Mouse (Mus musculus): ENCODE data around the gene Mettl8. TPM values are rescaled to one million over a fixed set of nuclear protein-coding genes. Genes with fewer than 3 reads are reported as not detected.

Gene Mettl8
- total RNA-seq, 2 experiments from 2014 or later, result 14.5 to 15.6 TPM

DNA sequence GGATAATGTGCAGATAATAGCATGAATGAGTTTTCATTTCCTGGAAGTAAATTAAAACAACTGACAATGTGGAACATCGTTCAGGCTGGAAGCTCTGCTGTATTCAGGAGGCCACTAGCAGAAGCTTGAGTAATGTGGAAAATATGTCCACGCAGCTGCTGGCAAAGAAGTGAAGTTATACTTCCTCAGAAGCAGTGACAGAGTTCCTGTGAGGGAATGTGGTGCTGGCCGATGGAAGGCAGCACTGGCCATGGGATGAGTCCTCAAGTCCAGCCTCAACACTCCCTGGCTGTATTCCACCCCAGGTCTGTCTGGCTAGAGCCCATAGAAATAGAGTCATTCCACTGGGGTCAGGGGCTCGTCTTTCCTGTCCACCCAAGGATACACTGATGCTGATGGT is 65.2 kb downstream of the Mettl8 start:
- DNase-seq (ENCODE audit: low spot score in 2 of 2), result no peak

DNA sequence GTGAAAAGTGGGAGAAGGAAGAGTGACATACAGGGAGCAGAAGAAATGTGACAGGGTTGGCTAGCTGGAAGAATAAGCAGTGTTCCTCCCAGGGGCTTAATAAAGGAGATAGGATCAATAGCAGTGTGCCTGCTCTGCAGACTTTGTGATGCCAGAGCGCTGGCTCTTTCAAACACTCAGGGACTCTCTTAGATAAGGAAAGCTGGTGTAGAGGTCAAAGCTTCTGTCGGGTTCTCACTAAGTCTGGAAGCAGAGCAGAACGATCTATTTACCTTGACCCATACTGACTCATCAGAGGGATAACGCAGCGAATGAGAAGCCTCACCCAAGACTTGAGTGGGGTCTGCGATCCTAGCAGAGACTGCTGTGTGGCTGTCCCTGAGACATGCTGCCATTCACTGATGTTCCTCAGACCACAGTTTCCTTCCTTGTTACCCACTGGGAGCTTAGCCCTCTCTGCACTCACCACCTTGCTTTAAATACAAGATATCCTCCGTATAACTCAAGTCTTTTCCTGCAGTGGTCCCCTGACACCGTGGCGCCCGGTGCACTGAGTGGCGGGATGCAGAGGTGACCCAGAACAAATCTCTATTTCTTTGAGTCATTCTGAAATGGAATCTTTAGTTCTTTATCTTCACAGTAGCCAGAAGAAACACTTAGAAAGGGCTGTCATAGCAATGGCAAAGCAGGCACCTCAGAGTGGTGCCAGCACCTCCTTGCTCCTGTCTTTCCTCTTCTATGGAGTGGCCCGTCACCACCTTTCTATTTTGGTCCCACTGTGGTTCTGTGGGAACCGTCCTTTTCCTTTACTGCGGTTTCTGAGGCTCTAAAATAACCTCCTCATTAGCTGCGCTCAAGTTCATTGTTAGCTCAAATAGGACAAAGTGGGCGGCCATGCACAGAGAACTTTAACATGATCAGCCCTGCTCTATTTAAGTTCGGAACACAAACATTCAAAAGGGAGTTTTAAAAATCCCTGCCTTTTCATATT is 65.9 kb downstream of the Mettl8 start:
- no peak for DNase-seq (ENCODE audit: low spot score in 2 of 2)

DNA sequence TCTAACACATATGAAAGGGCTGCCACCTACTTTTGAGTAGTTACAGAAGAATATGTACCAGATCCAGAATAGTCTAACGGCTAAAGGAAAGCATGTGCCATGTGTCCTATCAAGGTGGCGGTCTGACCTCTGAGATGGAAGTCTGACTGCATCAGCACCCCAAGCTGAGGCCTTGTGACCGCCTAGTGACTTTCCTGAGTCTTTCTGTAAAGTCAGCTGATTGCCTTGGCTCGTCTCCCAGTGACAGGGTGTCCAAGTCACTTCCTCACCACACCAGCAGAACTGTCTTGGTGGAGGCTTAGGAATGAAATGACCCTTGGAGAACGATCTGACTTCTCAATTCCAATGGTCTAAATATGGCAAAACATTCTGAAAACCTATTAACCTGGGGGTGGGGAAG is 77.1 kb downstream of the Mettl8 start:
- no peak for DNase-seq (ENCODE audit: low spot score in 2 of 2)

DNA sequence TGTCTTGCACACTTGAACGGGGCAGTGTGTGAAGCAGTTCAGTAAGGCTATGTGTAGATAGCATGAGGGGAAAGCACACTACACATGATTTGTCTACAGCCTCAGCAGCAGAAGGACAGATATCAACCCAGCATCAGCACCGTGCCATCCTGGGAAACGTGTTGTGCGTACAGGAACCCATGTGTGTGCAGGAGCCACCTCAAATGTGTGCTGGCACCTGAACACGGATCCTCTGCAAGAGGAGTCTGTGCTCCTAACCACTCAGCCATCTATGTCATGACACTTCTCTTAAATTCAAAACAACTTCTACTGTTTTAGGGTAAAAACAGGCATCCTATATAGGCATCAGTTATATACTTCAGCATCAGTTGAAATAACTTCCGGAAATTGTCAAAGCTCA is 80.6 kb downstream of the Mettl8 start:
- DNase-seq (ENCODE audit: low spot score in 2 of 2), result no peak

DNA sequence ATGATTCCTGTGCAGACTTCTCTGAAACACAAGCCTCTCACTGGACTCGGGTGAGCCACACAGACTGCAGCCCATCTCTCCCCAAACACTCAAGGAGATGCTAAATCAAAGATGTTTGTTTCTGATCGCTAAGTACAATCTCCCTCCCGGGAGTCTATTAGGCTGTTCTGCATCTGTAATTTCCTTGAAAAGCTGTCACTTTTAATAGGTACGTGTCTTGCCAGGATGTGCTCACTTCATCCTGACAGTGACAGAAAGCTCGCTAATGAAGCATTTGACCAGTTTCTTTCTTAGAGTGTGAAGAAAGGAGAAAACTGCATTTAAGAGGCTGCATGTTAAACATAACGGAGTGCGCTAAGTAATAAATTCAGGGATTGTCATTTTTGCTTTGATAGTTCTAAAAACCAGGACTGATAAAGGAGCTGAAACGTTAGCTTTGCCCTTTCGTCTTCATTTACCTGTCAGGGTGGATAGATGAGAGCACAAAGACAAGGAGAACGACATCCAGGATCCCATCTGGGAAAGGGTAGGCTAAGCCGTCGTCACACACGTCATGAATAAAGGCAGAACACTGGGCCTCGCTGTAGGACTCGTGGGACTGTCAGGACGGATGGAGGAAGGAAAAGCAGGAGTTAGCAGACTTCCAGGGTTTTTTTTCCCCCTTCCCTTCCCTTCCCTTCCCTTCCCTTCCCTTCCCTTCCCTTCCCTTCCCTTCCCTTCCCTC is 82.4 kb downstream of the Mettl8 start:
- no peak for DNase-seq (ENCODE audit: low spot score in 2 of 2)

DNA sequence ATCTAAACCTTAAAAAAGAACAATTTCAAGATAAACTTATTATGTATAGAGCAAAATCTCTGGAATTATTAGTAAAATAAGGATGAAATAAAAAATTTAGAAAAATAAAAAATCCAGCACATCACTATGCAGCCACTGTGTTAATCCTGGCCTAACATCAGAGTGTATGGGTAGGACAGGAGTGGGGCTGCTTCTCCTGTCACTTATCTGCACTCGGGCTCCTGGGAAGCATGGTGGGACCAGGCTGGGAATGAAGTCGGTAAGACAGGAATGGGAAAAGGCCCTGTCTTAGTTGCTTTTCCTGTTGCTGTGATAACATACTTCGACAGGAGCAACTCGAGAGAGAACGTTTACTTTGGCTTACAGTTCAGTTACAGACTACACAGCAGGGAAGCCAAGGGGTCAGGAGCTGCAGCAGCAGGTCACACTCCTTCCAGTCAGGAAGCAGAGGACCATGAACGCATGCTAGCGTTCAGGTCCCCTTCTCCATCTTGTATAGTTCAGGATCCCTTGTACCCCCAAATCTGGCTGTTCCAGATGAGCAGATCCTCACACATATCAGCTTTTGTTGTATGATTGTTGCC is 85.1 kb downstream of the Mettl8 start:
- DNase-seq (ENCODE audit: low spot score in 2 of 2), result no peak

DNA sequence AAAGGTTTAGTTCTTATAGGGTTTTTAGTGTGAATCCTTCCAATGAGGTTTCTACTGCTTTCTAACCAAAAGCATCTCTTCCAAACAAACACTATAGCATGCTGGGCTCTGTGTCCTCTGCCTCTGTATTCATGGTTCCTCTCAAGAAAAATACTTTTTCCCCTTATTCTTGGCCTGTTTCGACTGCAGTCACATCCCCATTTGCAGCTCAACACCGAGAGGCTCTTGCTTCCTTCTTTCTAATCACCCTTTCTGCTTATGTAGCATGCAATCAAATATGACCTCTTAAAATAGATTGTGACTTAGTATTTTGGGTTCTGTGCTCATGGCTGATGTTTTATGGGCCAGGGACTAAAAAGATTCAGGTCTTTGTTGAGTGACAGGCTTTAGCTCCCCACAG is 87.1 kb downstream of the Mettl8 start:
- DNase-seq (ENCODE audit: low spot score in 2 of 2), result no peak

DNA sequence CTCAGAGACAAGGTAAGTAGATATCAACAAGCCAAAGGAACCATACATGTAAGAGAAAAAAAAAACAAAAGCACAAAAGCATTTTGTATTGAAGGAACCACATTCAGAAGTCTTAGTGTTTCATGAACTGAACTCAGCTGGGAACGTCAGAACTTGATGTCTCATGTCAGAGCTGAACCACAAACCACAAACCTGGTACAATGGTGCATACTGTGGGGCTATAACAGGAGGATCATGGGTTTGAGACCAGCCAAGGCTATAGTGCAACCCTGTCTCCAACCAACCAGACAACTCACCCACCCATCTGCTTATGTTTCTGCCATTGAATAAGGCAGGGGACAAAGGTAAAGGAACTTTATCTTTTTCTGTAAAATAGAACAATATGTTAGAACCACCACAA is 88.2 kb downstream of the Mettl8 start:
- DNase-seq (ENCODE audit: low spot score in 2 of 2), result no peak

DNA sequence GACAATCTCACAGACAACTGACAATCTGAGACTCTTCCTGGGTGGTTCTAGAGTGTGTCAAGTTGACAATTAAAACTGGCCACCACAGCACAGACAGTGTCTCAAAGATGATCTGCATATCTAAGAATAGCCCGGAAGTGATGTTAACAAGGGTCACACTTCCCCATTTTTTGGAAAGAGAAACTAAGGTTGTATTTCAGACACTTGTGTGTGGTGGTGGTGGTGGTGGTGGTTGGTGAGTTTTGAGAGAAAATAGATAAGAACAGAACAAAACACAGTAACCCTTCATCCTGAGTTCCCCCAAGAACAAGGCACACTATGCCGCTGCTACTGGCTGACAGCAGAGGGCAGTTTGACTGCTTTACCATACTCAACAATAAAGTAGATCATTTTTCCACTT is 90.6 kb downstream of the Mettl8 start:
- DNase-seq (ENCODE audit: low spot score in 2 of 2), result no peak

DNA sequence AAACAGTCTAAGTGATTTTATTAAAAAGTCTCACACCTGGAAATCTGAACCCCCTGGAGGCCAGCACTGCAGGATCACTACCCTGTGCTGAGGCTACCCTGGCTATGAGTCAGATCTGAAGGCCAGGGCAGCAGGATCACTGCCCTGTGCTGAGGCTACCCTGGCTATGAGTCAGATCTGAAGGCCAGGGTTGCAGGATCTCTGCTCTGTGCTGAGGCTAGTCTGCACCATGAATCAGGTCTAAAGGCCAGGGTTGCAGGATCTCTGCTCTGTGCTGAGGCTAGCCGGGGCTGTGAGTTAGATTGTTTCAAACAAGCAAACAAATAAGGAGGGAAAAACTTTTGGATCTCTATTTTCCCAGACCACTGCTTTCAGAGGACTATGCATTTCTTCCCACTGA is 92.5 kb downstream of the Mettl8 start:
- no peak for DNase-seq (ENCODE audit: low spot score in 2 of 2)

DNA sequence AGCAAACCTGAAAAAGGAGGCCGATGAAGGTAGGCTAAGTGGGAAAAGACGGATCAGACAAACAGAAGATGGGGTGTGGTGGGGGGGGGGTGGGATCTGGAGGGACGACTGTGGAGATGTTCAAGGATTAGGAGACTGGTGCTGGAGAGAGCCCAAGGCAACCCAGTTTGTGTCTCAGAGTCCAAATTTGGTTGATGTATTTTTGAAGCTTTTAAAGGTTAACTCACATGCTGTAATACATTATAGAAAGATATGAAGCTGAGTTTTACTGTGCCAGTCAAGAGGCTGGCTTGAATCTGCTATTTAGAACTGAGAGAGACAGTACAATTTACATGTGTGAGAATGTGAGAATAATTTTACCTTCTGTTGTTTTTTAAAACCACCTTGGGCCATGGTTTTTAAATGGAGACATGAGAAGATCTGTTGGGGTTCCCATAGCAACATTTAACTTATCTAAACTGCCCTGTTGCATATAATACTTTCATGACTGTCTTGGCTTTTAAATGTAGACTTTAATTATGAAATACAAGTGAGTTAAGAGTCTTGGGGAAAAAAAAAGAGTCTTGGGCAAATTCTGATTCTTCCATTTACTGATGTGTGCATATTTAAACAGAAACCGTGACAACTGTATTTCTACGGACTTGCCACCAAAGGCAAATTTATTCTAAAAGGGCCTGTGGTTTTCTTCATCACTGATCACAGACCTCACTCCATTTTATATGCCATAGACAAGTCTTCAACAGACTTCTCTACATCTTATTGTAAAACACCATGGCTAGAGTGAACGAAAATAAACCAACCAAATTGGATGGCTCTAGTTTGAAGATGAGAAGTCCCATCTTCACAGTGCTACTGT is 94.1 kb downstream of the Mettl8 start:
- DNase-seq (ENCODE audit: low spot score in 2 of 2), result no peak

DNA sequence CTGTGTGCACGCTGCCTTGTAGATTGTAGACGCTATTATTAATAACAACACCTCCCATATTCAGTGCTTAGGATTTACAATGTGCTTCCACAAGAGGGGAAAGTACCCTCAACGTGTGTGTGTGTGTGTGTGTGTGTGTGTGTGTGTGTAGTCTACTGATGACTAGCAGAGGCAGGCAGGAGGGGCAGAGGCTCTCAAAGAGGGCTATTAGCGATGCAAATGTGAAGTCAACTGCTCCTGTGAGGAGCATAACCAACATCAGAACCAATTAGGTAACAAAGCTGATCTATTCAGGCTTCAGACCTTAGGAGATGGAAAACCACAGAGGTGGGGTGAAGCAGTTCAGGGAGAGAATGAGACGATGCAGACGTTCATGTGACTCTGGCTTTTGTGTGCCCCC is 95.3 kb downstream of the Mettl8 start:
- no peak for DNase-seq (ENCODE audit: low spot score in 2 of 2)

DNA sequence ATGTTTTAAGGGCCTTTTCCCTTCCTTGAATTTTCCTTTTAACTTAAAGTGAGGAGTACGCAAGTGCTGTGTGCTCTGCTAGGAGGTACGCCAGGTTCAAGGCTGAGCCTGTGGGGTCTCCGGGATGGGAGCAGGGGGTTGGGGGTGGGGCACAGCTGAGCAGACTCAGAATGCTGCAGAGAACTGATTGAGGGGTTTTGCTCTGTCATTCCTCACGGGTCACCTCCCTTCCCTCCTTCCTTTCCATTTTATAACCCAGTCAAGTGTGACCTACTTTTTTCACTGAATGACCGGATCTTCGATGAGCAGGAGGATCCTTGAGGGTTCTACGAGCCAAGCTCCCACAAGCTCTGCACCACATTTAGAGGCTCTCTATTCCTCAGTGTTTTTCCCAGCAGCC is 96.0 kb downstream of the Mettl8 start:
- no peak for DNase-seq (ENCODE audit: low spot score in 2 of 2)

DNA sequence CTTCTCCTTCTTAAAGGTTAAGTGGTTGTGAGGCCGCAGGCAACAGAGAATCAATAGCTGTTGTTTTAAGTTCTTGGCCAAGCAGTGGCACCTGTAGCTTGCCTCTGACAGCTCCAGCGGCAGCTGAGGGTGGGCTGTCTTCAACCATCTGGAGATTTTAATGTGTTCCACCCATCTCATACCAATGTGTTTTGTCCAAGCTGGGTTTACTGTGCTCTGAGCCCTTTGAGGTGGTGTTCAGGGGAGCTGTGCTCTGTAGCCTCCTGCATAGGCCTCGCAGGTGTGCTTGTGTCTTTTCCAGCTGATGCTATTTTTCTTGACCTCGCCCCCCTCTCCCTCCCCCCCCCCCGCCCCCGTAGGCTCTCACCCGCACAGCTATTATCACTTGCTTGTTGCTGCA is 96.8 kb downstream of the Mettl8 start:
- DNase-seq (ENCODE audit: low spot score in 2 of 2), result no peak

DNA sequence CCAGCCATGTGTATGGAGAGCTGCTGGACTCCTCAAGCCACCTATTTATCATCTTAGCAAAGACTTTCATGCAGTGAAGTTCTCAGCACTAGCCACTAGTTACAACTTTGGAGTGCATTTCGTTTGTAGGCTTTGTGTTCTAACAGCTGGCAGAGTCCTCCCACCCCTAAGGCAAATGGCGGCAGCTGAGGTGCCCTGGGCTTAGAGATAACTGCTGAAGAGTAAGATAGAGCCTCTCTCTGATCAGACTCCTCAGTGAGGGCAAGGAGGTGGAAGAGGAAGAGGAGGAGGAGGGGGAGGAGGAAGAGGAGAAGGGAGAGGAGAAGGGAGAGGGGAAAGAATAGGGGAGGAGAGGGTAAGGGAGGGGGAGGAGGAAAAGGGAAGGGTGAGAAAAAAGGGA is 101.8 kb downstream of the Mettl8 start:
- DNase-seq (ENCODE audit: low spot score in 2 of 2), result no peak

DNA sequence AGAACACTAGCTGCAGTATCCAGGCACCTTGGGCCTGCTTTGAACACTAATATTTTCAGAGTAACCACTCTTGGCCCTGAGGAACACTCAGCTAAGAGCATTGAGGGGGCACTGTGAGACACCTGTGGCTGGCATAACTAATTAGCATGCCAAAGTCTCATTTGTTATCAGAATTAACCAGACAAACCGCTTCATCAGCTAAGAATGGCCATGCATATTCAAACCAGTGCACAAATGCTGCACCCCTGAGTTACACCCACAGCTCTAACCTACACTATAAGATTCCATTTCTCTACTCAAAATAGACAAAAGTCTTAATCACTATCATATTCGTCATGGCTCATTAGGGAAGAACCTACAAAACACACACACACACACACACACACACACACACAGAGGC is 103.4 kb downstream of the Mettl8 start:
- no peak for DNase-seq (ENCODE audit: low spot score in 2 of 2)

DNA sequence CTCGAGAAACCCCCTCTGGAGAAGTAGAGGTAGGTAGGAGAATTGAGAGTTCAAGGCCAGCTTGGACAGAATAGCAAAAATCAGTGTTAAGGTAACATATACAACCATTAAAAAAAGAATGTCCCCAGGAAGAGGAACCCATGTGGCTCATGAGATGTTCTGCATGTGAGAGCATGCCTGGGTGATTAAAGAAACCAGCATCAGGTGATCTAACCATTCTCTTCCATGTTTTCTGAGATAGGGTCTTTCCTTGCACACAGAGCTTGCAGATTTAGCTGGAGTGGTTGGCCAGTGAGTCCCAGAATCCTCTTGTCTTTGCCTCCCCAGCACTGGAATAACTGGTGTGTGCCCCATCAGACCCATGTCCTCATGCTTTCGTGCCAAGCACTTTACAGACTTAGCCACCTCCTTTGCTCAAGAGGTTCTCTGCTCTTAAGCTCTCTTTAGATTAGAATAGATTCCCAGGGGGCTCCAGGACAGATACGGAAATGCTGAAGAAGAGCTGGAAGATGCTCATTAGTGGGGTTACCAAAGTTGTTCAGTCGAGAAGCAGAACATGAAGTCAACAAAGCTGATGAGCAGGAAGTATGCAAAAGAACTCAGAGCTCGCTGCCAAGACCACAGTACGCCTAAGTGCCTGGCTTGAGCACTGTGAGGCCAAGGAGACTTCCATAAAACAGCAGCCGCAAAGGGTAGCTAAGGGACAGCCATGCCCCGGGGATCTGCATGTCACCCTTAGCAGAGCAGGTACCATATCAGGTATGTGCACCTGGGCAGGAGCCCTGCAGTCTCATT is 110.7 kb downstream of the Mettl8 start:
- no peak for DNase-seq (ENCODE audit: low spot score in 2 of 2)

DNA sequence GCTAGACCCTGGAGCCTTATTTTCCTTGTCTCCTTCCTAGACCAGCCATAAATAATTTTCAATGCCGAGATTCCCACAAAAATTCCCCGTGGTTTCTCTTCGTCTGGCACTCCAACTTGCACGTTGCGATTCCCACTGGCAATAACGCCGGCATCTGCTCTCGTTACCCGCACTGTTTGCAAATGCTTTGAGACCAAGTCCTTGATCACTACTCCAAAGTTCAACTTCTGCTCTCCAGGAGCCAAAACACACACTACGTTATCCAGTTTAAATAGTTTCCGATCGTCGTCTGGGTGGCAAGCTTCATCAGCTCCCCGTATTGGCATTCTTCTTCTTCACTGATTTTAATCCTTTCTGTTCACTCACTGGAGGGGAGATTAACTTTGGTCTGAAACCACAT is 114.6 kb downstream of the Mettl8 start:
- no peak for DNase-seq (ENCODE audit: low spot score in 2 of 2)

DNA sequence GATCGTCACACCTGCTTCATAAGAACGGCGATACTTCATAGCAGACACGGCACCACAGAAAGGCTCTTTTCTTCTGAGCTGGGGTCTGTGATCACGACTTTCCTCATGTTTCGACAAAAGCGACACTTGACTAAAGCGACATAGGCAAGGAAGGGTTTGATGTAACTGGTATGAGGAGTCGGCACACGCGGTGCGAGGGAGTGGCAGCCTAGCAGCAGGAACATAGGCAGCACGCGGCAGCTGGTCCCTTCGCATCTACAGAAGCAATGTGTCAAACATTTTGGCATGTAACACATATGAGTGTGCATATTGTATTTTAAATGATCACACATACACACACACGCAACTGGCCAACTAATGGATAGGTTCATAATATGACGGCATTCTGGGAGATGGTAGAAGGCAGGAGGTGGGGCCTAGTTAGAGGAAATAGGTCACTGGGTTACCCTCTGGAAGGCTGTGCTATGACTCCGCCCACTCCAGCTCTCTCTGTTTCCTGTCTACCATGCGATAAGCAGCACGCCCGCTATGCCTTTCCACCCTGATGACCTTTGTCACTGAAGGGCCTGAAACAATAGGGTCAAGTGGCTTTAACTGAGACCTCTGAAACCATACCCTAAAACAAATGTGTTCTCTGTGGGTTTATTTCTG is 116.4 kb downstream of the Mettl8 start:
- no peak for DNase-seq (ENCODE audit: low spot score in 2 of 2)

DNA sequence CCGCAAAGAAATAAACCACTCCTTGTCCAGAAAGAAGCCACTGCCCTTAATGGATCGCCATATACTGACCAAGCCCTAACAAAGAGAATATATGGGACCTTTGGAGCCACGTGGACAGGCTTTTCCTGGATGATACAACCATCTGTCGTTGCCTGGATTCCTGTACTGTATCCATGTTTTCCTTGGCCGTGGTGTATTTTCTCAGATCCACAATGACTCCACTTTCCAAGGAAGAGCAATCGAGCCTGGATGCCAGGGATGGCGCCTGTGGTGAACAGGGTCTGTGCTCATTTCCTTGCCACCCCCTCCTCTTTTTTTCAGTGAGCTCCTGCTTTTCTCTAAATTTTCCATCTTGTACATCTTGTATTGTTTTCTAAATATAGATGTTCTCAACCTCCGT is 120.6 kb downstream of the Mettl8 start:
- DNase-seq (ENCODE audit: low spot score in 2 of 2), result no peak

Data from left cerebral cortex, adult 18-20 months (tissue).